Mouse (Mus musculus) ES-Bruce4 (cell line): ENCODE results near the gene Glrb. TPM values are rescaled to one million over a fixed set of nuclear protein-coding genes. Genes with fewer than 3 reads are reported as not detected.
A peak's percentile ranks its signal among the peaks of the same experiment; 100 is the strongest.

Source experiments
- H3K27ac ChIP-seq: 2 replicates; pipeline ENCODE4 v1.5.1; 2012; ENCODE audit warnings: low read length, inconsistent platforms; ENCODE audit not compliant: insufficient read depth
- H3K27me3 ChIP-seq: 2 replicates; pipeline ENCODE4 v1.6.1; 2012; ENCODE audit warnings: mild to moderate bottlenecking, low read length, inconsistent platforms; ENCODE audit not compliant: control insufficient read depth, poor library complexity, insufficient read depth, severe bottlenecking
- H3K36me3 ChIP-seq: 2 replicates; pipeline ENCODE4 v1.6.1; 2012; ENCODE audit warnings: inconsistent platforms, mild to moderate bottlenecking, low read length, moderate library complexity; ENCODE audit not compliant: control insufficient read depth, poor library complexity, insufficient read depth, severe bottlenecking
- H3K4me1 ChIP-seq: one replicate; pipeline ENCODE4 v1.8.1; 2011; ENCODE audit warnings: low read length; ENCODE audit not compliant: control insufficient read depth, insufficient read depth
- H3K4me3 ChIP-seq: 2 replicates; pipeline ENCODE4 v1.5.1; 2011; ENCODE audit warnings: low read depth, mild to moderate bottlenecking, low read length
- H3K9ac ChIP-seq: 2 replicates; pipeline ENCODE4 v1.6.1; 2012; ENCODE audit warnings: low read depth, mild to moderate bottlenecking, inconsistent platforms; ENCODE audit not compliant: poor library complexity, severe bottlenecking
- H3K9me3 ChIP-seq: replicated peaks from 2 replicates; pipeline ENCODE4 v1.6.1; 2012; ENCODE audit warnings: mild to moderate bottlenecking, low read length, inconsistent platforms; ENCODE audit not compliant: control insufficient read depth, poor library complexity, insufficient read depth, severe bottlenecking
- CTCF ChIP-seq: IDR thresholded peaks from one replicate; pipeline ENCODE4 v1.8.1; 2011; ENCODE audit warnings: low read depth, low read length
- EP300 ChIP-seq: IDR thresholded peaks from 2 replicates; pipeline ENCODE4 v1.6.1; 2011; ENCODE audit warnings: low read depth, low read length; ENCODE audit not compliant: insufficient read depth
- POLR2A ChIP-seq: IDR thresholded peaks from one replicate; pipeline ENCODE4 v1.8.1; 2011; ENCODE audit warnings: low read length; ENCODE audit not compliant: insufficient read depth
- polyA plus RNA-seq: library from polyadenylated mRNA; stranded (reverse); fragments of >200 nt; gene quantifications from 2 replicates; pipeline ENCODE4 v1.2.4, GENCODE M21; 2011; ENCODE audit warnings: low read depth; ENCODE audit not compliant: missing spikeins, insufficient read depth, insufficient read length

The Glrb gene
- polyA plus RNA-seq, 1 experiment: 1.2 TPM

GRCm38 (mm10) chr3:80800995-80801826 lies 112.2 kb downstream of the Glrb start:
- peaks cover 2% of the 10 kb centered on the region for H3K4me1 ChIP-seq
- TF ChIP-seq EP300: no peak
- no peak for TF ChIP-seq POLR2A
- no peak for TF ChIP-seq CTCF
- H3K27ac ChIP-seq: no peak overlapping the region
- no peaks in the 10 kb centered on the region for H3K9me3 ChIP-seq
- no peak overlapping the region for H3K9ac ChIP-seq
- no peaks in the 10 kb centered on the region for H3K36me3 ChIP-seq
- peak overlapping the region; percentile 31 for H3K4me3 ChIP-seq
- peaks cover 5% of the 10 kb centered on the region for H3K27me3 ChIP-seq

GRCm38 (mm10) chr3:80800299-80800994 lies 113.0 kb downstream of the Glrb start:
- Histone ChIP-seq H3K27ac (no peak overlapping the region), H3K4me1 (peaks cover 2% of the 10 kb centered on the region), H3K36me3 (no peaks in the 10 kb centered on the region), H3K27me3 (peaks cover 5% of the 10 kb centered on the region), H3K9me3 (no peaks in the 10 kb centered on the region), H3K9ac (no peak overlapping the region), H3K4me3 (peak overlapping the region; percentile 31)
- no peak for TF ChIP-seq POLR2A
- TF ChIP-seq EP300: no peak
- TF ChIP-seq CTCF: no peak

- Histone ChIP-seq H3K4me1 (peaks cover 2% of the 10 kb centered on the region), H3K9ac (no peak overlapping the region), H3K4me3 (no peak overlapping the region), H3K27ac (no peak overlapping the region), H3K36me3 (no peaks in the 10 kb centered on the region), H3K27me3 (peaks cover 5% of the 10 kb centered on the region), H3K9me3 (no peaks in the 10 kb centered on the region)
- TF ChIP-seq CTCF (no peak), POLR2A (no peak), EP300 (no peak)
Observed at GRCm38 (mm10) chr3:80797935-80798334, 115.5 kb downstream of the Glrb start.

- Histone ChIP-seq H3K4me3 (no peak overlapping the region), H3K27me3 (peaks cover 2% of the 10 kb centered on the region), H3K27ac (no peak overlapping the region), H3K9me3 (no peaks in the 10 kb centered on the region), H3K4me1 (peaks cover 2% of the 10 kb centered on the region), H3K9ac (no peak overlapping the region), H3K36me3 (no peaks in the 10 kb centered on the region)
- TF ChIP-seq EP300 (no peak), CTCF (no peak), POLR2A (no peak)
Observed at GRCm38 (mm10) chr3:80796764-80797163, 116.7 kb downstream of the Glrb start.

- no peaks in the 10 kb centered on the region for H3K9me3 ChIP-seq
- TF ChIP-seq EP300 (no peak), CTCF (no peak), POLR2A (no peak)
- no peaks in the 10 kb centered on the region for H3K4me1 ChIP-seq
Observed at GRCm38 (mm10) chr3:80795284-80795683, 118.2 kb downstream of the Glrb start.

More at GRCm38 (mm10) chr3:80795284-80795683, 118.2 kb downstream of the Glrb start:
- no peaks in the 10 kb centered on the region; the same call in none of the 2 replicates for H3K27me3 ChIP-seq
- no peak overlapping the region for H3K4me3 ChIP-seq
- H3K36me3 ChIP-seq: no peaks in the 10 kb centered on the region
- no peak overlapping the region for H3K27ac ChIP-seq
- no peak overlapping the region for H3K9ac ChIP-seq

Other genes with a start within 250 kb of the Glrb start
- 0.21 TPM in 1 of 2 replicates, not detected in the other for gene Gria2, start 110.8 kb downstream of the Glrb start, polyA plus RNA-seq
- 5.5 and 6.5 TPM in 2 replicates for gene Pdgfc, start 122.8 kb upstream of the Glrb start, polyA plus RNA-seq